Mouse (Mus musculus) liver (tissue): ENCODE results near the gene Prps2.
"Not testable (repeated sequence)": the region's sequence is repeated elsewhere in the genome, so short reads cannot be mapped to it uniquely, and the experiment has no call there.

Source experiments
- DNase-seq: peaks from one replicate; pipeline ENCODE4 v3.0.0-alpha.2; 2020; ENCODE audit warnings: mixed read lengths

Gene Prps2

DNA sequence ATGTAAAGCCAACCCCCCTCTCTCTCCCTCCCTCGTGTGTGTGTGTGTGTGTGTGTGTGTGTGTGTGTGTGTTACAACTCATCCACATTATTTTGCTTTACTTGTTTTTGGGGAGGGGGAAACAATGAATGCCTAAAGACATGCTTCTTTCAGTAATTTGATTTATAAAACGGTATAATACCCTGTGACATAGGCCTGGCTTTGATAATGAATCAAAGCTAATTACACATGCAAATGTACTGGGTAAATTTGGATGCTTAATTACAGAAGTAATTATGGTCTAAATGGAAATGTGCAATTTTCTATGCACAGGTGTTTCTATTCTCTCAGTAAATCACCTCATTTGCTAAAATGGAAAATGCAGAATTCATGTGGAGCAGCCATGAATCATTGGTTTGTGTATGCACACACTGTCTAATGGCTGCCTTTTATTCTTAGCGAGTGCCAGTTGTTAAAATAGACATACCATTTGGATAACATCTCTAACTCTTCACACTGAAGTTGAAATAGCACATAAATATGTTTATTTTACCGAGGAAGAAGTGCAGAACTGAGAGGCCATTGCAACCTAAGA is 61.2 kb downstream of the Prps2 start:
- no peak for DNase-seq

DNA sequence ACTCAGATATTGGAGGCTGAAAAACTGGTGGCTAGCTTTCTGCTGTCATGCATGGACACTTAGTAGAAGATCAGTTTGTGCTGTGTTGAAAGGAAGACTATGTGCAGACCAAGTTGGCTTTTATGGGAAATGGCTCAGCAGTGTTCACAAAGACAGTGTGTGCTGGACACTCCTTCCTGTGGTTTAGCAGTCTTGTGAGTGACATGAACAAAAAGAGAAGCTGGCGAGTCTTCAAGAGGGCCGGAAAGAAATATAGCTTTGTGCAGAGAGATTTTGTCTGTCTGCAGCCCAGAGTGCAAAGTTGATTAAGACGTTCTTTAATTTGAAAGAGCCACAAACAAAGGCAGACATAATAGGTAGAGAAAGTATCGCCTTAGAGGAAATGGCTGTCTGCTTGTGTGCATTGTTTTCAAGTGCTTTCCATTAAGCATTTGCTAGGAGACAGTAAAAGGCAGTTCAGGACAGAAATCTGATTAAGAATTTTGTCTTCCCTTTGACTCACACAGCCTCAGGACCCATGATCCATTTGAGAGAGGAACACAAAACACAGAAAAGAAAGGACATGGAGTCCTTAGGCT is 63.6 kb downstream of the Prps2 start:
- DNase-seq, result no peak

DNA sequence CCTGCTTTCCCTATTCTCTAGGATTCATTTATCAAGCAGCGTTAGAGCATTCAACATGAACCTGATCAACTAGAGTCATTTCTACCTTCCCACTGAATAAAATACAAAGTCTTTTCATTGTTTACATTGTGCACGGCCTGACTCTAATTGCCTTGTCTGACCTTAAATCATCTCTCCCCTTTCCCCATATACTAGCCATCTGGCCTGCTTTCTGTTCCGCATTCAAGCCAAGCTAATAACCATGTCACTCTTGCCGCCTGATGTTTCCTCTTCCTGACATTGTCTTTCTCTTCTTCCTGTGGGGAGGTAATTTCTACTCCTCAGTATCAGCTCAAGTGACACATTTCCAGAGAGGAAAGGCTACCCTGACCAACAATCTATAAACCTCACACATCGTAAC is 66.8 kb downstream of the Prps2 start:
- no peak for DNase-seq

DNA sequence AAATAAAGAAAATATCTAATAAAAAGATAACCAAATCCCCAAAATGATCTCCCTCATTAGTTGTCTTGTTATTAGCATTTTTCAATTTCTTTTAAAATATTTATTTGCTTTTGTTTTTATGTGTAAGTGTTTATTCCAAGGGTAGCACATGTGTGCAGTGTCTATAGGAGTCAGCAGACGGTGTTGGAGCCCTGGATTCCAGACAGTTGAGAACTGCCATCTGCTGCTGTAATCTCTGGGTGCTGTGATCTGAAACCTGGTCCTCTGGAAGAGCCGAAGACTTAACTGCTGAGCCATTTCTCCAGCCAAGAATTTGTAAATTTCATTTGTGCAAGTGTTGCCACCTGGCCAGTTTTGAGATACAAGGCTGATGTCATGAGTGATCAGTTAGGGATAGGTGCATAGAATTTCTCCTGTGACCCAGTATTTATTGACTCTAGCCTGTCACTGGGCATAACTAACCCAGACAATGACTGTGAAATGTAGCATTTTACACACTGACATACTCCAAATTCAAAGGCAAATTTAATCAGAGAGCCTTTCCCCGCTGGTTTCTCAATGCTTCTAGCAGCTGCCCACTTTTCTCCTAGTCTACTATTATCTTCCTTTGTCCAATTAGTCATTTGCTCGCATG is 67.3 kb downstream of the Prps2 start:
- no peak for DNase-seq

DNA sequence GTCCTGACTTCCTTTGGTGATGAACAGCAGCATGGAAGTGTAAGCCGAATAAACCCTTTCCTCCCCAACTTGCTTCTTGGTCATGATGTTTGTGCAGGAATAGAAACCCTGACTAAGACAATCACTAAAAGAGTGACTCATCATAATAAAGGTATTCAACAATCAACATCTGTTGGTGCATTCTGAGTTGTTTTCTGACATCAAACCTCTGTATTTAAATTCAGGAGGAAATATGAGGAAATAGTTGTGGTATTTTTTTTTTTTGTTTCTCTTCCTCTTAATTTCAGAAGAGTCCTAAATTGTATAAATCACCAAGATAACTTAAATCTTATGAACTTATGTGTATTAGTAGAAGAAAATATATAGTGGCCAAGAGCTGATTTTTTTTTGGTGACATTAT is 80.5 kb downstream of the Prps2 start:
- DNase-seq, result not testable (repeated sequence)
